Mouse (Mus musculus) splenic B cell, adult 2 months (primary cell): Measurements from ENCODE around the gene Rock2.
"Not testable (repeated sequence)": the region's sequence is repeated elsewhere in the genome, so short reads cannot be mapped to it uniquely, and the experiment has no call there.

Source experiments
- DNase-seq: peaks from one replicate; pipeline ENCODE4 v3.0.0-alpha.2; 2011; ENCODE audit warnings: low read depth, low spot score
- H3K27me3 ChIP-seq: 2 replicates; pipeline ENCODE4 v1.6.1; 2012; ENCODE audit warnings: mild to moderate bottlenecking, low read length, moderate library complexity, mixed read lengths; ENCODE audit not compliant: control insufficient read depth, poor library complexity, insufficient read depth, severe bottlenecking
- H3K36me3 ChIP-seq: 2 replicates; pipeline ENCODE4 v1.6.1; 2012; ENCODE audit warnings: mild to moderate bottlenecking, low read length, moderate library complexity, mixed read lengths; ENCODE audit not compliant: control insufficient read depth, poor library complexity, insufficient read depth, severe bottlenecking

Gene Rock2

DNA sequence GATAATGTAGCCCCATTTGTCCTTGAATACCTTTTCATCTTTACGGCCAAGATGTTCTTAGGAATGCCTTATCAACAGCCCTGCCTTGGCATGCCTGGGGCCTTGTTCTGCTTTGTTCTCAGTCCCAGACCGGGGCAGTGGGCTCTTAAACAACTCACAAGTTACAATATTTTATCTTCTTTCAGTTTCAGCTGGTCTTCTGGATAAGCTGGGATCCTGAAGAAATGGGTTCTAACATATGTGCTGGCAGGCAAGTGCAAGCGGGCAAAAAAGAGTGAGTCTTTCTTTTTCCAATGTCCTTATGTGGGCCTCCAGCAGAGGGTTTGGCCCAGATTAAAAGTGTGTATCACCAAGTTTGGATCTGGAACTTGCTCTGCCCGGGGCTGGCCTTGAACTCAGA is 126.4 kb downstream of the Rock2 start:
- not testable (repeated sequence) for DNase-seq, H3K36me3 ChIP-seq, H3K27me3 ChIP-seq

DNA sequence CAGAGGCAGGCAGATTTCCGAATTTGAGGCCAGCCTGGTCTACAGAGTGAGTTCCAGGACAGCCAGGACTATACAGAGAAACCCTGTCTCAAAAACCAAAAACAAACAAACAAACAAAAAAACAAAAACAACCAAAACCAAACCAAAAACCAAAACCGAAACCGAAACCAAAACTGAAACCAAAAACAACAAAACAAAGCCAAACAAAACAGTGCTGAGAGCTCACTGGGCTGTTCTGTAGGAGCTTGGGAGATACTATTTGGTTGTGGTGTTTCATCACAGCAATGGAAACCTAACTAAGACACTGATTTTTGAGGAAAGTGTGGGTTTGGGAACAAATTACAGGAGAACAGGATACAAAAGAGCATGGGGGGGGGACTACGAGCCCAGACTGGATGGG is 127.5 kb downstream of the Rock2 start:
- no peak for DNase-seq

DNA sequence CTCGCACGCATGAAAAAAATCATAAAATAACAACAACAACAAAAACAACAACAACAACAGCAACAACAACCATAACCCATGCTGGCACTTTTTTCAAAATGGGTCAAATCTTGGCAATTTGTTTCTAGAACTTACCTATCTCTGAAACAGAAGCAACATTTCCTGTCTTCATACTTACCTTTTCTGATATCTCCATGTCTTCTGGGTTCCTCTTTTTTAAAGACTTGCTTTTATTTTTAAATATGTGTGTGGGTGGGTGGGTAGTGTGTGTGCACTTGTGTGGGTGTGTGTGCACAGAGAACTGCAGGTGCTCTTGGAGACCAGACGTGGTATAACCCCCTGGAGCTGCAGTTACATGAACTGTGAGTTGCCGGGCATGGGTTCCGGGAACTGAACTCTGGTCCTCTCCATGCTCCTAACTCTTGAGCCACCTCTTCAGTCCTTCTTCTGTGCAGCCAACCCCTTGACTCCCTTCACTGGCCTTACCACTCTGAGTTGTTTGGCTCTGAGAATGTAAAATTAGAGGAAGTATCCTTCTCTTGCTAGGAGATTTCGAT is 129.9 kb downstream of the Rock2 start:
- no peaks in the 10 kb centered on the region for H3K36me3 ChIP-seq
- DNase-seq = peak; percentile 31
- H3K27me3 ChIP-seq = no peaks in the 10 kb centered on the region

More for the DNA sequence above, 127.5 kb downstream of the Rock2 start:
- Histone ChIP-seq H3K36me3 (no peaks in the 10 kb centered on the region), H3K27me3 (no peaks in the 10 kb centered on the region)

DNA sequence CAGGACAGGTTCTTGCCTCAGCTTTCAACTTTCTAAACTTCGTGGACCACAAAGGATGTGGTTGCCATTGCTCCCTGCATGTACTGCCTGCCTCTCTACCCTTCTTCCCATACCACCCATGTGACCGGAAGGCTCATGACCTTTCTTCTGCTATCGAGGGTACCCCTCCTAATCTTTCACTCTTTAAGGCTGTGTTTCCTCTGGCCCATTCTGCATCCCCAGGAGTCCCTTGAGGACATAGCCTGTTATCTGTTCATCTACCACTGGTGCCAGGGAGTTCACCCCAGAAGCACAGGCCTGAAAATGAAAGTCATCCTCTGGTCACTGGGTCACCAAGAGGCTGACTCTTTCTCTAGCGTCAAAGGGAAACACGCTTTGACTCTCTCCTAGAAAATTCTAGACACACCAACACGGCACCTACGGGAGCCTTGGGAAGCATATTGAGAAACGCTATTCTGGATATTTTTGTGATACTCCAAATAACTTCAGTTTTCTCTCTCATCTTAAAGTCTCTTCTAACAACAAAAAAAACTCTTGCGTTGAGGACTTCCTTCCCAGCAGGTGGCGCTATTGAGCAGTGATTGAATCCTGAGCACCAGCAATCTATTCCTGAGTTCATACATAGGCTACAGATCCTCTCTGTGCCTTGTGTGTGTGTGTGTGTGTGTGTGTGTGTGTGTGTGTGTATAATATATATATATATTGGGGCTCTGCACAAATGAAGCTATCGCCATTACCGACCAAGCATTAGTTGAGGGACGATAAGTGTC is 138.2 kb downstream of the Rock2 start:
- peak; percentile 84 for DNase-seq
- H3K36me3 ChIP-seq = no peaks in the 10 kb centered on the region
- H3K27me3 ChIP-seq = no peaks in the 10 kb centered on the region

DNA sequence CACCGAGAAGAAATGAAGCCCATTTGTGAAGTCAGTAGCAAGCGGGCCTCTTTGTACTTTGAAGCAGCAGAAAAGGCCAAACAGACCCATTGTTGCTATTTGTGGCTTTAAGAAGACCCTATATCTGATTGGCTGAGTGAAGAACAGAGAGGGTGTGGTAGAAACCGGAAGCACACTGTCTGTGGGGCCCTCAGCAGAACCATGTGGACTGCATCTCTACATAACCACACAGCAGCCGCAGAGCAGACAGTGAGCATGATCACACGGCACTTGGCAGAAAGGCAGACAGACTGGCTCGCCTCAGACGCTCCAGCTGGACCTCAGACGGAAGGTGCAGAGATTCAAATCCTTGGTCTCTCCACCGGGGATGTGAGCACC is 138.8 kb downstream of the Rock2 start:
- no peaks in the 10 kb centered on the region for H3K36me3 ChIP-seq
- H3K27me3 ChIP-seq = no peaks in the 10 kb centered on the region
- peak; percentile 8 for DNase-seq

DNA sequence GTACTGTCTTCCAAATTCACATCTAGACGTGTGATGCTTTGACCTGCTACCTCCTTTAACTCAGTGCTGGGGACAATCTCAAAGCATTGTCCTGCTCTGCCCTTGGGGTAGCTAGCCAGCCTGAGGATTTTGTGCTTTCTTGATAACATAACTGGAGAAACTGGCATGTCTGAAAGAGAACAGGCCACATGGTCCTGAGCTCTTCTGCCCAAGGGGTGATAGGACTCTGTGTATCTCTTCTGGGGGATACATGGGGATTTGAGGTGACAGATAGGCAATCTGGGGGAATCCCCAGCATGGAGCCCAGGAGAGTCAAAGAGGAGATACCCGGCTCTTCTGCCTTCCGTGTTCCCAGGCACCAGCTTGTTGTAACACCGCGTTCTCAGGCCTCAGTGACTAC is 140.0 kb downstream of the Rock2 start:
- H3K36me3 ChIP-seq = no peaks in the 10 kb centered on the region
- no peak for DNase-seq
- H3K27me3 ChIP-seq = no peaks in the 10 kb centered on the region

DNA sequence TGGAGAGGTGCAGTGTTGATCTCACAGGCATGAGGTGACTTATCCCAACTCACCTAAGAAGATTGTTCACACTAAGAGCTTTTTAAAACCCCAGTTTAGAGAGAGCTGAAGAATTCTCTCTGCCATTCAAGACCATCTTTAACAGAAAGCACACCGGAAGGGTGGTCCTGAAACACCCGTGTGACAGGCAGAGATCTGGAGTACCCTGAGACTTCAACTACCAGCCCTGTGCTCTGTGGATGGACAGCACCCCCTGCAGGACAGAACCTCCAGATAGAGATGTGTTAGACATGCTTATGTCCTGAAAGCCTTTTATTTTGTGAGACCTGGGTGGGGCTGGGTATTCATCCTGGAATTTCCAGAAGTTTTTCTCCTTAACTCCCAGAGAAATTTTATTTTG is 140.4 kb downstream of the Rock2 start:
- Histone ChIP-seq H3K27me3 (no peaks in the 10 kb centered on the region), H3K36me3 (no peaks in the 10 kb centered on the region)
- peak; percentile 70 for DNase-seq

DNA sequence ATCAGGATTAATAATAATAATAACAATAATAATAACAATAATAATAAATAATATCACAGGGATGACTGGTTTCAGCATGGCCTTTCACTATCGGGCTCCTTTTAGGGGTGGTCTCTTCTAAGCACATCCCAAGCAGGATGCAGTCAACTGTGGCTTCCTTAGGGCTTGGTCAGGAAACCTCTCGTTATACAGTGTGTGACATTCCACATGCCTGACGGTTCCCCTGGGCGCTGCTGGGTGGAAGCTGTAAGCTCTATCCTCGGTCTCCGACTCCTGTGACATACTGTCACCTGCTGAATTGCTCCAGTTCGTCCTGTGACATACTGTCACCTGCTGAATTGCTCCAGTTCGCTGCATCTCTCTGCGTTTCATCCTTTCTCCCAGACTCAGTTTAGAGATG is 141.8 kb downstream of the Rock2 start:
- DNase-seq = no peak
- Histone ChIP-seq H3K36me3 (no peaks in the 10 kb centered on the region), H3K27me3 (no peaks in the 10 kb centered on the region)

DNA sequence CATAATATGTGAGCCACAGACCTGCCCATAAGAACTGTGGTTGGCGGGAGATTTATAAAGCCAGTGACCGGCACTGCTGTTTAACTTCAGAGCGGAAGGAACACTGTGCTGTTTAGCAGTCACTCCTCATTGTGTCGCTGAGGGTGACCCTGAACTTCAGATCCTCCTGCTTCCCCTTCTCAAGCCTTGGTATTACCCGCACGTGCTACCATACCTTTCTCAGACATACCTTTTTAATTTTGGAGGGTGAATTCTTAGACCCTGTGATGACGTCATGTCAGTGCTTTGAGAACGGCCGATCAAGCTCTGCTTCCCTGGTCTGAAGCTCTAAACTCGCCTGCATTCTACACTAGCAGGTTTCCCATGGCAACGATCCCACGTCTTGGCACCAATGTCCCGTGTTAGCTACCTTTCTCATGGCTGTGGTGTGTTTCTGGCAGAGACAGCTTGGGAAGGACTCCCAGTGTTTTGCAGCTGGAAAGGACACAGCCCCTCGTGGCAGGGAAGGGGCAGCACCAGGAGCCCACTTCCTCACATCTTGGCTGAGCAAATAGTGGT is 142.4 kb downstream of the Rock2 start:
- no peaks in the 10 kb centered on the region for H3K27me3 ChIP-seq
- no peaks in the 10 kb centered on the region for H3K36me3 ChIP-seq
- DNase-seq = no peak
